Mouse (Mus musculus): Measurements from ENCODE around the gene March8.

GRCm38 (mm10) chr6:116410436-116410835, 72.6 kb downstream of the March8 start:
- TF ChIP-seq CTCF (IDR thresholded peaks at IDR 0.05; ENCODE audit: extremely low read depth, insufficient read depth, insufficient read length, insufficient replicate concordance) (no peak), POLR2A (IDR thresholded peaks at IDR 0.05; ENCODE audit: low read depth, low read length) (no peak)

Measured in spleen, adult 2 months (tissue).